Mouse (Mus musculus) hindbrain, embryonic 11.5 days (tissue): ENCODE data around the gene Akap11. TPM values are rescaled to one million over a fixed set of nuclear protein-coding genes. Genes with fewer than 3 reads are reported as not detected.
"Not testable (repeated sequence)": the region's sequence is repeated elsewhere in the genome, so short reads cannot be mapped to it uniquely, and the experiment has no call there.

ENCODE experiments used
- ATAC-seq: fragments of 200-750 bp; cut with Nextera tagmentation; 2 replicates; pipeline ENCODE4 v1.8.0; 2017; ENCODE audit warnings: mild to moderate bottlenecking, moderate TSS enrichment, moderate library complexity; ENCODE audit not compliant: low FRiP score
- DNase-seq: peaks from one replicate; pipeline ENCODE4 v3.0.0-alpha.2; 2015; ENCODE audit warnings: low spot score
- H3K27ac ChIP-seq: fragments of 300-500 bp; sonication (generic); 2 replicates; pipeline ENCODE4 v1.5.1; 2014; ENCODE audit warnings: mild to moderate bottlenecking, low read depth, low read length
- H3K27me3 ChIP-seq: fragments of 300-500 bp; sonication (generic); 2 replicates; pipeline ENCODE4 v1.6.1; 2014; ENCODE audit warnings: mild to moderate bottlenecking, low read length, moderate library complexity, mixed read lengths; ENCODE audit not compliant: control insufficient read depth, insufficient read depth
- H3K36me3 ChIP-seq: fragments of 300-500 bp; sonication (generic); 2 replicates; pipeline ENCODE4 v1.6.1; 2014; ENCODE audit warnings: mild to moderate bottlenecking, low read length, moderate library complexity, mixed read lengths; ENCODE audit not compliant: control insufficient read depth, insufficient read depth
- H3K4me1 ChIP-seq: fragments of 300-500 bp; sonication (generic); replicated peaks from 2 replicates; pipeline ENCODE4 v1.6.1; 2014; ENCODE audit warnings: low read length, mixed read lengths; ENCODE audit not compliant: control insufficient read depth, insufficient read depth
- H3K4me2 ChIP-seq: fragments of 300-500 bp; sonication (generic); replicated peaks from 2 replicates; pipeline ENCODE4 v1.6.1; 2014; ENCODE audit warnings: mild to moderate bottlenecking, low read depth, low read length
- H3K4me3 ChIP-seq: fragments of 300-500 bp; sonication (generic); 2 replicates; pipeline ENCODE4 v1.5.1; 2014; ENCODE audit warnings: low read depth, low read length
- H3K9ac ChIP-seq: fragments of 300-500 bp; sonication (generic); 2 replicates; pipeline ENCODE4 v1.6.1; 2014; ENCODE audit warnings: low read depth, low read length
- H3K9me3 ChIP-seq: fragments of 300-500 bp; sonication (generic); 2 replicates; pipeline ENCODE4 v1.6.1; 2016; ENCODE audit warnings: low read length; ENCODE audit not compliant: control insufficient read depth
- WGBS: fragments of 180-500 bp; shearing (Covaris S2); extraction: QIAGEN DNeasy Blood & Tissue Kit; methylation state at CpG from one replicate; pipeline ENCODE4 v1.1.7; 2014; 5-methylcytosine and 5-hydroxymethylcytosine counted together
- polyA plus RNA-seq: library from polyadenylated mRNA; unstranded; fragments of >200 nt; fragmentation: Nextera tagmentation; extraction: Ambion mirVana; gene quantifications from 2 replicates; pipeline ENCODE4 v1.2.1, GENCODE M21; 2014

Akap11 gene
- polyA plus RNA-seq, 1 experiment from 2014 or later = 25.7 TPM

DNA sequence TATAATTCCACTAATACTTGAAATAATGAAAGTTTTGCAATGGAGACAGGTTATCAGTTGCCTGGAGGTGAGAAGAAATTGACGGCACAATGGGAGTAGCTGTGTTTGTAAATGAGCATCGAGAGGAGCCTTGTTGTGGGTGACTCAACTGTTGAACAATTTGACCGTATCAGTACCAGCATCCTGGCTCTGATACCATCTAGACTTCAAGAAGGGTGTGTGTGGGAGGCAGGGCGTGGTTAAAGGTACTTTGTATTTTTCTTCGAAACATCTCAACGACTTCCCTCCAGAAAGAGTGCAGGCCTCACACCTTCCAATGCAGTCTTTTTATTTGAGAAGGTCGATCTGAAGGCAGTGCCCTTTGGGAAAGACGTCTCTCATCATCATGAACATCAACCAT is 22.4 kb upstream of the Akap11 start:
- no peaks in the 10 kb centered on the region for H3K9me3 ChIP-seq
- no peaks in the 10 kb centered on the region for H3K36me3 ChIP-seq
- no peak overlapping the region for H3K4me2 ChIP-seq
- no peak overlapping the region for H3K9ac ChIP-seq
- no peaks in the 10 kb centered on the region for H3K4me1 ChIP-seq
- 93% methylated on average over 8 of the region's 8 CpGs for WGBS
- no peak overlapping the region for H3K27ac ChIP-seq
- no peaks in the 10 kb centered on the region for H3K27me3 ChIP-seq
- no peak overlapping the region for H3K4me3 ChIP-seq
- ATAC-seq (no peak), DNase-seq (no peak)

DNA sequence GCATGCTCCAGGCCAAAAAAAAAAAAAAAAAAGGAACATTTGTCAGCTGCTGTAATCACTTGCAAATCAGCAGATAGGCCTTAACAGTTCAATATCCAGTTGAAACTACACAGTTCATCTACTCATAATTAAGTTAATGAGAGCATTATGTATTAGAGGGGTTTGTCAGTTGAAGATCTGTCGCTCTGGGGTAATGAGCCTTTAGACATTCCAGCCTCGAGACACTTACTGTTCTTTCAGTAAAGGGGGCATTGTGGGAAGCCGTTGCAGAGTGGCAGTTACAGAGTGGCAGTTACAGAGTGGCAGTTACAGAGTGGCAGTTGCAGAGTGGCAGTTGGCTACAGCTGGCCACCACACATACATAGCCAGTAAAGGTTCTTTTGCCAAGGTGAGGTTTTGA is 18.2 kb upstream of the Akap11 start:
- not testable (repeated sequence) for H3K4me1 ChIP-seq, H3K4me2 ChIP-seq, DNase-seq, H3K36me3 ChIP-seq, H3K9me3 ChIP-seq, H3K27me3 ChIP-seq, H3K9ac ChIP-seq, H3K27ac ChIP-seq, ATAC-seq, H3K4me3 ChIP-seq
- 82% methylated on average over 3 of the region's 3 CpGs for WGBS

- no peak overlapping the region for H3K9ac ChIP-seq
- DNase-seq (no peak), ATAC-seq (no peak)
- H3K9me3 ChIP-seq = no peaks in the 10 kb centered on the region
- H3K4me2 ChIP-seq = no peak overlapping the region
- H3K4me1 ChIP-seq = no peaks in the 10 kb centered on the region
- 94% methylated on average over 6 of the region's 6 CpGs for WGBS
- H3K27me3 ChIP-seq = no peaks in the 10 kb centered on the region
- H3K27ac ChIP-seq = no peak overlapping the region
- no peaks in the 10 kb centered on the region for H3K36me3 ChIP-seq
- H3K4me3 ChIP-seq = no peak overlapping the region
Measured at GRCm38 (mm10) chr14:78553661-78554060, 17.1 kb upstream of the Akap11 start.

DNA sequence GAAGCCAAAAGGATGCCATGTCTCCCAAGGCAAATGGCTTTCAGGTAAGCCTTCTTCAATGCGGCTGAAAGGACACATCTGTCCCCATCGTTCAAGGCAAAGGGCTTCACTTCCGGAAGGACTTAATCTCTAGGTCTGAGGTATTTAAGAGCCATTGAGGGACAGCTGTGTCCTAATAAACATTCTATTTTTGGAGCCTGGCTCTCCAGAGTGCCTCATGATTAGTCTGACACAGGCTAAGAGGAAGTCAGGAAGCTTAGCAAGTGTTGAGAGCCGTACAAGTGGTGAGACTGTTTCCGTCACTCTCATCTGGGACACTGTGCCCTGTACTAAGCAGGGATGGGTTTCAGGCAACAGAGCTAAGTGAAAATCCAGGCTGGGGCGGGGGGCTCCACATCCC is 12.2 kb upstream of the Akap11 start:
- Histone ChIP-seq H3K27ac (no peak overlapping the region), H3K36me3 (no peaks in the 10 kb centered on the region), H3K27me3 (no peaks in the 10 kb centered on the region), H3K4me3 (no peak overlapping the region), H3K4me1 (no peaks in the 10 kb centered on the region), H3K9ac (no peak overlapping the region), H3K9me3 (no peaks in the 10 kb centered on the region), H3K4me2 (no peak overlapping the region)
- DNase-seq = no peak
- 90% methylated on average over 6 of the region's 6 CpGs for WGBS
- no peak for ATAC-seq

DNA sequence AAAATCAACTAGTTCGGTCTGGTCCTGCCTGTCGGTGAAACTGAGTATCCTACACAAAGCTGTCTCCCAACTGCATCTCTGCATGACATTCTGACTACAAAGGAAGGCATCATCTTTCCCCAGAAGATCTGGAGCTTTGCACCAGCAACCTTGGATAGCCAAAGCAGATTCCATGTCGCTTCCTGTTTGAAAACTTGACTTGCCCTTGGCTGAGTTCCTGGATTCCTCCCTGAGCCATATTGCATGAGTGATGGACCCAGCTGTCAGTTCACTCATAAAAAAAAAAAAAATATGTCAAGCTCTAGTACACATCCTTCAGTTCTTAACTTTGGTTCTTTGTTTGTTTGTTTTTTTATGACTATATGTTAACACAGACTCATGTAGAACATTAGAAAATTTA is 4.7 kb upstream of the Akap11 start:
- H3K4me3 ChIP-seq = no peak overlapping the region
- no peak overlapping the region for H3K27ac ChIP-seq
- H3K9me3 ChIP-seq = no peaks in the 10 kb centered on the region
- 0 out of 2 replicates have a peak, but pooled peaks cover 3% of the 10 kb centered on the region for H3K4me1 ChIP-seq
- no peak overlapping the region for H3K4me2 ChIP-seq
- no peaks in the 10 kb centered on the region for H3K36me3 ChIP-seq
- ATAC-seq (no peak), DNase-seq (no peak)
- 81% methylated on average over 3 of the region's 3 CpGs for WGBS
- no peaks in the 10 kb centered on the region for H3K27me3 ChIP-seq
- no peak overlapping the region for H3K9ac ChIP-seq

DNA sequence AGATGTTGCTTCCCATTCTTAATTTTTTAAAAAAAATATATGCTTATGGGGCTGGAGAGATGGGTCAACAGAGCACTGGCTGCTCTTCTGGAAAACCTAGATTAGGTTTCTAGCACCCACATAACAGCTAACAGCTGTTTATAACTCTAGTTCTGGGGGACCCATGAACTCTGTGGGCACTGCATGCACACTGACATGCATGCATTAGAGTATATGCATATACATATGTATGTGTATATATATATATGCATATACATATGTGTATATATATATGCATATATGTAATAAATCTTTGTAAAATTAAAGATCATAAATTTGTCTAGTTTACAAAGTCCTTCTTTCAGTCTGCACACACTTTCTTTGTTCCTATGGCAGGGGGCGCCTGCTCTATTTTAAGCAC is 3.2 kb upstream of the Akap11 start:
- Histone ChIP-seq H3K4me1 (0 out of 2 replicates have a peak, but pooled peaks cover 5% of the 10 kb centered on the region), H3K9me3 (no peaks in the 10 kb centered on the region), H3K4me2 (no peak overlapping the region), H3K27ac (no peak overlapping the region), H3K4me3 (no peak overlapping the region), H3K9ac (no peak overlapping the region), H3K27me3 (no peaks in the 10 kb centered on the region), H3K36me3 (no peaks in the 10 kb centered on the region)
- ATAC-seq (no peak), DNase-seq (no peak)
- 96% methylated on average over 1 of the region's 1 CpGs for WGBS

DNA sequence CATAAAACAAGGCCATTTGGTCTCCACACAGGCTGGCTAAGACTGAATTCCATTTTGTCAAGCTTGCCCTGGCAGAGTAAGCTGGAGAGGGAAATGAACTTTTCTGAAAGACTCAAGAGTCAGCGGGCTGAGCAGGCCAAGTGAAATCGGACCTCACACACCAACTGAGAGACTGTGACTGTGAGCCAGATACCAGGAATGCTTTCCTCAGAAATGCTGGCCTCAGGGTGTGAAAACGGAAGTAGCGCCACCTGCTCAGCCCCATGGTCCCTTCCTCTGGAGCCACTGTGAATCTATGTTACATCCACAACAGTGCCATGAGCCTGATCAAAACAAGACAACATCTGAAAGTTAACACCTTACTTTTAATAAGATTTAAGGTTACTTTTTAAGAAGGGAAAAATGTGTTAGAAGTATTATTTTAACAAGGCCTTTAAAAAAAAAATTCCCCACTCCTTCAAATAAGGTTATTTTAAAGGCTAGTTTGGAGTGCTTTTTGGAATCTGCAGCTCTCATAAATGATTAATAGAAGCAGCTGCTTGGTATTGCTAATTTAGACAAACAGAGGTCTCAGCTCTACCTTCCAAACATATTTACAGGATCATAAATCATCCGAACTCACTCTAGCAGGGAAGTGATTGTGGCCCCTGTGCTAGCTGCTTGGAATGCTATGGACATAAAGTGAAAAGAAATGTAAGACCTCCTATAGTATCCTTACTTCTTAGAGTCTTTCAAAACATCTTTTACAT is 2.1 kb upstream of the Akap11 start:
- Histone ChIP-seq H3K9me3 (no peaks in the 10 kb centered on the region), H3K27ac (no peak overlapping the region), H3K36me3 (no peaks in the 10 kb centered on the region), H3K4me3 (no peak overlapping the region), H3K4me1 (0 out of 2 replicates have a peak, but pooled peaks cover 5% of the 10 kb centered on the region), H3K9ac (no peak overlapping the region), H3K4me2 (no peak overlapping the region), H3K27me3 (no peaks in the 10 kb centered on the region)
- peak; percentile 23 for DNase-seq
- ATAC-seq = no peak
- 55% methylated on average over 5 of the region's 5 CpGs for WGBS

DNA sequence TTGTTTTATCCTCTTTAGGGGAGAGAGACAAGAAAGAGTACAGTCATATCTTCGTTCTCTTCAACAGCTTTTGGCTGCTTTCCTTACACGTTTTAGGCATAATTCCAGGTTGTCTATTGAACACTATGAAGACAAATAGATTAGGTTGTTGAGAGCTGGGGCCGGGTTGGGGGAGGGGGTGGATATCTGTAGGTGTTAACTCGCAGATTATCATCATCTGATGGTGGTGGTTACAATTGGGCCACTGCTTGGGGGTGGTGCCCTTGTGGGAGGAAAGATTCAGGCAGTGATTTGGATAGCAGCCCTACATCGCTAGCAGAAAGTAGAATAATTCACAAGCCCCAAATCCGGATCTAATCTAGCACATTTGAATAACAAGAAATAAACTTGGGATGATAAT is 943 bp upstream of the Akap11 start:
- 39% methylated on average over 6 of the region's 6 CpGs for WGBS

DNA sequence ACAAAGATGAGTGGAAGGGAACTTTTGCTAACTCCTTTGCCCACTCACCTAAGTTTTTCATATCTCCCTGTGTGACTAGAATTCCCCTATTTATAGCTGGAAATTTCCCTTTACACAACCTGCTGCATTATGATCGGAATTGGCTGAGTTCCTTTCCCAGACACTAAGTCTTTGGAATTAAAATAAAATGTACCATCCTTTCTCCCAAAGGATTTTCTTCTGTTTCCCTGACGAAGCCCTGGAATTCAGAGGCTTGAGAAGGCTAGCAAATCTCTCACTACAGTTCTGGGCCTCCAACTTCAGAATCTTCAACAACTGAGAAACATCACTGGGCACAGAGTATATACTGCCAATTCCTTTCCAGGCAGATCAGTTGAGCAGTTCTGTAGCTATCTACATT is 1.2 kb downstream of the Akap11 start:
- Histone ChIP-seq H3K9me3 (no peaks in the 10 kb centered on the region), H3K36me3 (no peaks in the 10 kb centered on the region), H3K4me1 (0 out of 2 replicates have a peak, but pooled peaks cover 5% of the 10 kb centered on the region), H3K4me3 (peak overlapping the region; percentile 87), H3K9ac (peak overlapping the region; percentile 50), H3K27ac (no peak overlapping the region), H3K27me3 (no peaks in the 10 kb centered on the region), H3K4me2 (peak overlapping the region; percentile 61)
- ATAC-seq (no peak), DNase-seq (no peak)
- WGBS = 54% methylated on average over 2 of the region's 2 CpGs

More for the DNA sequence above, 943 bp upstream of the Akap11 start:
- Histone ChIP-seq H3K27me3 (no peaks in the 10 kb centered on the region), H3K4me1 (0 out of 2 replicates have a peak, but pooled peaks cover 5% of the 10 kb centered on the region), H3K36me3 (no peaks in the 10 kb centered on the region), H3K4me3 (peak overlapping the region; percentile 87), H3K27ac (no peak overlapping the region), H3K9ac (peak overlapping the region; percentile 59; the same call in 1 of the 2 replicates), H3K4me2 (peak overlapping the region; percentile 61; the same call in 1 of the 2 replicates), H3K9me3 (no peaks in the 10 kb centered on the region)
- no peak for ATAC-seq
- DNase-seq = no peak
